Comparison of ENCODE assay signal across 8 mouse cellular contexts in the genomic region with DNA sequence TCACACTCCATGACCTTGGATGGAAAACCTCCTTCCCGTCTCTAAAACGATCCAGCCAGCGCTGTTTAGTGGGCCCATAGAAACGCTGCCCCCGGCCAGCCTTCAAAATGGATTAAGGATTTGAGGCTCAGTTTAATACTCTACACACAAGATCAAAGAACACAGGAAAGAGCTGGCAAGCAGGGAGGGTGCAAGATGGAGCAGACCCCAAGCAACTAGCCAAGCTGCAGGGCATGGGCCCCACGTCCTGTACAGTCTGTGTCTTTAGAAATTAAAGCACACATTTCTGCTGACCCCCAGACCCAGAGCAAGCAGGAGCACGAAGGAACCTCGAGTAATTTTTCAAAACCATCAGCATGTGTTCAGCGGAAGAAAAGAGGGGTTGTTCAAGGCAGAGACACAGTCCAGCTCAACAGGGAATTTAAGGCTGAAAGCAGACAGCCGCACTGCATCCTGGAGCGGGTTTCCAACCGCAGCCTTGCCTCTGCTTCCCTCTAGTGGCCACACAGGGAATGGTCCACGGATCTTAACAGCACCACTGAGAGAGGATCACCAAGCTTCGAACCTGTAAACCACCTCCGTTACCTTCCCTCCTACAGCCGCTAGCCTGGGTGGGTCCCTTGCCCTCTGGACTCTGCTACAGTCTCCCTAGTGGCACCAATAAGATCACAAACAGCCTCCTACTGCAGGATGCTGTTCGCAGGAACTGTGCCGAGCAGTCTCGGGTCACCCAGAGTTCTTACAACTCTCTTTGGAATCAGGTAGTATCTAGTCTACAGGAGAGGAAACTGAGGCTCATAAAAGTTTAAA. TPM values are rescaled to one million over a fixed set of nuclear protein-coding genes. Genes with fewer than 3 reads are reported as not detected.
DNase-seq lines count a peak whose midpoint lies in the region; ATAC-seq and TF ChIP-seq lines count a peak whose summit lies in the region.

No protein-coding gene starts in this region.

- H3K4me2 ChIP-seq in heart, embryonic 13.5 days: peak overlapping the region; percentile 54
- H3K4me2 ChIP-seq in kidney, postnatal 0 days (ENCODE audit: low read length): 0 out of 2 replicates have a peak overlapping the region, but pooled peaks have one; percentile 10
- H3K4me2 ChIP-seq in liver, embryonic 11.5 days: peak overlapping the region; percentile 48
- H3K4me2 ChIP-seq in stomach, embryonic 14.5 days (replicated peaks; ENCODE audit: low read depth, low read length): peak overlapping the region; percentile 23; the same call in 1 of the 2 replicates

- peaks cover 26% of the 10 kb centered on the region for H3K27me3 ChIP-seq in heart, embryonic 13.5 days (replicated peaks)
- no peaks in the 10 kb centered on the region for H3K27me3 ChIP-seq in kidney, postnatal 0 days (ENCODE audit: insufficient read depth, low read length)
- H3K27me3 ChIP-seq in liver, embryonic 11.5 days (replicated peaks; ENCODE audit: control insufficient read depth, insufficient read depth, low read length): 0 out of 2 replicates have a peak, but pooled peaks cover 2% of the 10 kb centered on the region
- H3K27me3 ChIP-seq in stomach, embryonic 14.5 days (ENCODE audit: control insufficient read depth, insufficient read depth, low read length): no peaks in the 10 kb centered on the region

- H3K4me1 ChIP-seq in heart, embryonic 13.5 days: peaks cover 10% of the 10 kb centered on the region; the same call in 1 of the 2 replicates
- H3K4me1 ChIP-seq in kidney, postnatal 0 days (replicated peaks; ENCODE audit: insufficient read depth, low read length): no peaks in the 10 kb centered on the region
- H3K4me1 ChIP-seq in liver, embryonic 11.5 days (replicated peaks; ENCODE audit: control insufficient read depth, insufficient read depth, low read length): no peaks in the 10 kb centered on the region
- peaks cover 13% of the 10 kb centered on the region; the same call in 1 of the 2 replicates for H3K4me1 ChIP-seq in stomach, embryonic 14.5 days (ENCODE audit: control insufficient read depth, insufficient read depth, low read length)

- H3K4me3 ChIP-seq in heart, embryonic 13.5 days: 0 out of 2 replicates have a peak overlapping the region, but pooled peaks have one; percentile 21
- H3K4me3 ChIP-seq in kidney, postnatal 0 days (replicated peaks; ENCODE audit: low read depth, low read length): no peak overlapping the region
- no peak overlapping the region for H3K4me3 ChIP-seq in liver, embryonic 11.5 days (ENCODE audit: low read depth, low read length)
- no peak overlapping the region for H3K4me3 ChIP-seq in stomach, embryonic 14.5 days (ENCODE audit: low read depth, low read length)

- peak; percentile 75 for ATAC-seq in erythroid progenitor cell, adult 5-6 weeks (replicated peaks; ENCODE audit: low FRiP score, poor library complexity, severe bottlenecking)
- ATAC-seq in heart, embryonic 13.5 days (ENCODE audit: extremely low read depth, insufficient number of reproducible peaks, low FRiP score, low TSS enrichment): no peak
- ATAC-seq in kidney, postnatal 0 days (replicated peaks; ENCODE audit: low FRiP score, low read depth): 0 out of 2 replicates have a peak, but pooled peaks have one; percentile 51
- ATAC-seq in liver, embryonic 11.5 days (replicated peaks; ENCODE audit: low FRiP score): peak; percentile 60
- peak; percentile 50; the same call in 1 of the 2 replicates for ATAC-seq in stomach, embryonic 14.5 days (ENCODE audit: insufficient number of reproducible peaks, insufficient read depth, low FRiP score, low read depth)

- WGBS in heart, embryonic 13.5 days: 30% methylated on average over 19 of the region's 19 CpGs
- WGBS in kidney, postnatal 0 days: 25% methylated on average over 19 of the region's 19 CpGs
- 32% methylated on average over 19 of the region's 19 CpGs for WGBS in liver, embryonic 11.5 days
- WGBS in stomach, embryonic 14.5 days: 18% methylated on average over 19 of the region's 19 CpGs

- no peaks in the 10 kb centered on the region for H3K36me3 ChIP-seq in heart, embryonic 13.5 days
- no peaks in the 10 kb centered on the region for H3K36me3 ChIP-seq in kidney, postnatal 0 days (ENCODE audit: insufficient read depth, low read length)
- H3K36me3 ChIP-seq in liver, embryonic 11.5 days (ENCODE audit: control insufficient read depth, insufficient read depth, low read length): no peaks in the 10 kb centered on the region
- no peaks in the 10 kb centered on the region for H3K36me3 ChIP-seq in stomach, embryonic 14.5 days (ENCODE audit: control insufficient read depth, insufficient read depth, low read length)

- no peaks in the 10 kb centered on the region for H3K9me3 ChIP-seq in heart, embryonic 13.5 days
- no peaks in the 10 kb centered on the region for H3K9me3 ChIP-seq in kidney, postnatal 0 days (replicated peaks; ENCODE audit: low read length)
- H3K9me3 ChIP-seq in liver, embryonic 11.5 days (ENCODE audit: control insufficient read depth, low read length): no peaks in the 10 kb centered on the region
- H3K9me3 ChIP-seq in stomach, embryonic 14.5 days (ENCODE audit: control insufficient read depth, low read depth, low read length): no peaks in the 10 kb centered on the region

- DNase-seq in CD4-positive helper T cell, adult 2 months (ENCODE audit: low read depth, low spot score): peak; percentile 71
- DNase-seq in brain, embryonic 14.5 days (ENCODE audit: low read depth): peak; percentile 91
- DNase-seq in kidney, postnatal 0 days (ENCODE audit: low spot score): peak; percentile 91
- peak; percentile 76 for DNase-seq in liver, embryonic 11.5 days (ENCODE audit: low spot score)
- peak; percentile 54 to 78 for DNase-seq in natural killer cell, adult 2 months (ENCODE audit: low spot score in 2 of 2)

- TF ChIP-seq POLR2A in brain, embryonic 14.5 days (IDR thresholded peaks at IDR 0.05; ENCODE audit: borderline replicate concordance, extremely low read depth, insufficient read depth, insufficient read length, poor library complexity, severe bottlenecking): no peak

- peak; percentile 100 for TF ChIP-seq CTCF in brain, embryonic 14.5 days (IDR thresholded peaks at IDR 0.05; ENCODE audit: borderline replicate concordance, extremely low read depth, insufficient read depth, insufficient read length)
- peak; percentile 100 for TF ChIP-seq CTCF in kidney, postnatal 0 days (IDR thresholded peaks at IDR 0.05; ENCODE audit: low read depth)

- H3K9ac ChIP-seq in heart, embryonic 13.5 days: 0 out of 2 replicates have a peak overlapping the region, but pooled peaks have one; percentile 37
- no peak overlapping the region for H3K9ac ChIP-seq in kidney, postnatal 0 days (ENCODE audit: low read depth, low read length)
- H3K9ac ChIP-seq in liver, embryonic 11.5 days (ENCODE audit: low read depth, low read length): no peak overlapping the region
- no peak overlapping the region for H3K9ac ChIP-seq in stomach, embryonic 14.5 days (replicated peaks; ENCODE audit: low read depth, low read length)

- no peak overlapping the region for H3K27ac ChIP-seq in heart, embryonic 13.5 days (replicated peaks)
- H3K27ac ChIP-seq in kidney, postnatal 0 days: no peak overlapping the region
- H3K27ac ChIP-seq in liver, embryonic 11.5 days (ENCODE audit: low read depth, low read length): no peak overlapping the region
- no peak overlapping the region; the same call in 1 of the 2 replicates for H3K27ac ChIP-seq in stomach, embryonic 14.5 days (ENCODE audit: low read length)

RNA-seq across cellular contexts. Expression of gene Thoc3, which starts 21.8 kb away (rescaled TPM):
- 42.2 and 47.8 TPM in 2 replicates for polyA plus RNA-seq in brain, embryonic 14.5 days (2012; rRNA removed)
- total RNA-seq in erythroid progenitor cell, adult 5-6 weeks (2015; ENCODE audit: low replicate concordance): 4.2 and 6.8 TPM in 2 replicates
- total RNA-seq in erythroid progenitor cell, adult 5-6 weeks (2017; ENCODE audit: low replicate concordance): 10.2 and 11.4 TPM in 2 replicates
- polyA plus RNA-seq in heart, embryonic 13.5 days (2015; fragmentation: Nextera tagmentation; extraction: Ambion mirVana): 76.7 and 83.8 TPM in 2 replicates
- 83.4 and 87.7 TPM in 2 replicates for polyA plus RNA-seq in kidney, postnatal 0 days (2015; fragmentation: Nextera tagmentation; extraction: Ambion mirVana)
- polyA plus RNA-seq in liver, embryonic 11.5 days (2014; fragmentation: Nextera tagmentation; extraction: Ambion mirVana): 121 and 130 TPM in 2 replicates
- polyA plus RNA-seq in stomach, embryonic 14.5 days (2014; fragmentation: Nextera tagmentation; extraction: Ambion mirVana): 132 and 150 TPM in 2 replicates

RNA-seq across cellular contexts. Expression of gene Simc1, which starts 56.7 kb away (rescaled TPM):
- 30.3 and 36.3 TPM in 2 replicates for polyA plus RNA-seq in brain, embryonic 14.5 days (2012; rRNA removed)
- 4.3 and 15.1 TPM in 2 replicates for total RNA-seq in erythroid progenitor cell, adult 5-6 weeks (2015; ENCODE audit: low replicate concordance)
- total RNA-seq in erythroid progenitor cell, adult 5-6 weeks (2017; ENCODE audit: low replicate concordance): 2.3 and 8.8 TPM in 2 replicates
- 5.4 and 5.7 TPM in 2 replicates for polyA plus RNA-seq in heart, embryonic 13.5 days (2015; fragmentation: Nextera tagmentation; extraction: Ambion mirVana)
- 6.8 and 8.0 TPM in 2 replicates for polyA plus RNA-seq in kidney, postnatal 0 days (2015; fragmentation: Nextera tagmentation; extraction: Ambion mirVana)
- polyA plus RNA-seq in liver, embryonic 11.5 days (2014; fragmentation: Nextera tagmentation; extraction: Ambion mirVana): 10.1 and 11.6 TPM in 2 replicates
- polyA plus RNA-seq in stomach, embryonic 14.5 days (2014; fragmentation: Nextera tagmentation; extraction: Ambion mirVana): 15.6 and 16.6 TPM in 2 replicates
